ENCODE assay signal across 11 mouse cellular contexts in the genomic region with DNA sequence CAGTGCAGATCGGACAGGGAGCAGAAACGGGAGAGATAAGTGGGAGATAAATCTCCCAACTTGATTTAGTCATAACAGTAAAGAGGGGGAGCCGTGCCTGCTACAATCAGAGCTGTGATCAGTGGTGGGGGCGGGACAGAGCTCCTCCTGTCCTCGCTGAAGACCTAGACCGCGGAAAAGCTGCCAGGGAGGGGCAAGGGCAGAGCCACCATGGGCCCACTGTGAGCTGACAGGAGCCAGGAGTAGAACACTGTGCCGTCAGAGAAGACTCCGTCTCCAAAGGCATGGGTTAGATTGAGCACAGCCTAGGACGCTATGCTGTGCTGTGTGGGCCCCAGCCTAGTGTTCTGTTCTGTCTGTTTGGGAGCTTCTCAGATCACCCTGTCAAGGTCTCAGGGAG.
A peak's percentile ranks its signal among the peaks of the same experiment; 100 is the strongest.
DNase-seq lines count a peak whose midpoint lies in the region; ATAC-seq and TF ChIP-seq lines count a peak whose summit lies in the region.
"Had no signal": no experiment of that assay in that cellular context is flagged by ENCODE, and none has a peak within 500 bp of the region (broad histone marks: within the 10 kb centered on the region; RNA-seq: fewer than 3 reads in every experiment).

No protein-coding gene starts in this region.

- H3K36me3 ChIP-seq in heart, embryonic 10.5 days: no peaks in the 10 kb centered on the region
- no peaks in the 10 kb centered on the region for H3K36me3 ChIP-seq in heart, embryonic 12.5 days
- no peaks in the 10 kb centered on the region for H3K36me3 ChIP-seq in midbrain, embryonic 15.5 days (replicated peaks)
- no peaks in the 10 kb centered on the region for H3K36me3 ChIP-seq in midbrain, embryonic 10.5 days
- H3K36me3 ChIP-seq in forebrain, embryonic 16.5 days (ENCODE audit: control insufficient read depth, insufficient read depth): no peaks in the 10 kb centered on the region

- H3K9me3 ChIP-seq in heart, embryonic 10.5 days: no peaks in the 10 kb centered on the region
- no peaks in the 10 kb centered on the region for H3K9me3 ChIP-seq in heart, embryonic 12.5 days (replicated peaks)
- H3K9me3 ChIP-seq in midbrain, embryonic 15.5 days: no peaks in the 10 kb centered on the region
- H3K9me3 ChIP-seq in midbrain, embryonic 10.5 days (replicated peaks): no peaks in the 10 kb centered on the region
- no peaks in the 10 kb centered on the region for H3K9me3 ChIP-seq in forebrain, embryonic 16.5 days (ENCODE audit: control insufficient read depth, low read length)

- DNase-seq in heart, embryonic 10.5 days (ENCODE audit: low spot score): no peak
- DNase-seq in midbrain, embryonic 10.5 days (ENCODE audit: low spot score): no peak
- DNase-seq in cerebellum, postnatal 4 days (ENCODE audit: low spot score in 2 of 2): no peak
- DNase-seq in thymus, postnatal 4 days: no peak
- DNase-seq: heart, postnatal 10 days; lung, postnatal 14 days; thymus, adult 18-20 months had no signal

- ATAC-seq in heart, embryonic 12.5 days (ENCODE audit: insufficient number of reproducible peaks, low FRiP score): no peak
- 0 out of 2 replicates have a peak, but pooled peaks have one; percentile 61 for ATAC-seq in midbrain, embryonic 15.5 days (replicated peaks)
- peak; percentile 41 for ATAC-seq in forebrain, embryonic 16.5 days

- WGBS in heart, embryonic 10.5 days: 25% methylated on average over 10 of the region's 10 CpGs
- WGBS in heart, embryonic 12.5 days: 35% methylated on average over 10 of the region's 10 CpGs
- WGBS in midbrain, embryonic 15.5 days: 51% methylated on average over 10 of the region's 10 CpGs
- WGBS in midbrain, embryonic 10.5 days: 63% methylated on average over 10 of the region's 10 CpGs
- WGBS in forebrain, embryonic 16.5 days: 55% methylated on average over 10 of the region's 10 CpGs
- 31% methylated on average over 10 of the region's 10 CpGs for WGBS in olfactory bulb, adult 2 months

- H3K4me3 ChIP-seq in heart, embryonic 10.5 days: no peak overlapping the region
- H3K4me3 ChIP-seq in heart, embryonic 12.5 days: no peak overlapping the region
- no peak overlapping the region for H3K4me3 ChIP-seq in midbrain, embryonic 15.5 days
- H3K4me3 ChIP-seq in midbrain, embryonic 10.5 days: no peak overlapping the region
- H3K4me3 ChIP-seq in forebrain, embryonic 16.5 days (replicated peaks; ENCODE audit: low read length): no peak overlapping the region
- H3K4me3 ChIP-seq in olfactory bulb, adult 2 months (ENCODE audit: insufficient read depth, low read depth, low read length): no peak overlapping the region

- H3K4me1 ChIP-seq in heart, embryonic 10.5 days: peaks cover 29% of the 10 kb centered on the region
- H3K4me1 ChIP-seq in heart, embryonic 12.5 days (replicated peaks): peaks cover 27% of the 10 kb centered on the region
- H3K4me1 ChIP-seq in midbrain, embryonic 15.5 days: peaks cover 22% of the 10 kb centered on the region
- peaks cover 21% of the 10 kb centered on the region for H3K4me1 ChIP-seq in midbrain, embryonic 10.5 days
- peaks cover 21% of the 10 kb centered on the region for H3K4me1 ChIP-seq in forebrain, embryonic 16.5 days (replicated peaks; ENCODE audit: control insufficient read depth, insufficient read depth, low read length)
- peaks cover 39% of the 10 kb centered on the region for H3K4me1 ChIP-seq in olfactory bulb, adult 2 months (ENCODE audit: control insufficient read depth, insufficient read depth, low read length)

- no peak for TF ChIP-seq POLR2A in olfactory bulb, adult 2 months (IDR thresholded peaks at IDR 0.05; ENCODE audit: insufficient read depth, low read depth, low read length)

- H3K27me3 ChIP-seq in heart, embryonic 10.5 days (ENCODE audit: insufficient read depth, poor library complexity, severe bottlenecking): peaks cover 15% of the 10 kb centered on the region
- H3K27me3 ChIP-seq in heart, embryonic 12.5 days (replicated peaks): peaks cover 10% of the 10 kb centered on the region
- H3K27me3 ChIP-seq in midbrain, embryonic 15.5 days (replicated peaks): no peaks in the 10 kb centered on the region
- peaks cover 8% of the 10 kb centered on the region for H3K27me3 ChIP-seq in midbrain, embryonic 10.5 days (ENCODE audit: low read depth, poor library complexity, severe bottlenecking)
- no peaks in the 10 kb centered on the region for H3K27me3 ChIP-seq in forebrain, embryonic 16.5 days (replicated peaks; ENCODE audit: control insufficient read depth, insufficient read depth, low read length)

- H3K4me2 ChIP-seq in heart, embryonic 12.5 days: no peak overlapping the region
- H3K4me2 ChIP-seq in midbrain, embryonic 15.5 days: no peak overlapping the region
- H3K4me2 ChIP-seq in forebrain, embryonic 16.5 days (ENCODE audit: low read length): no peak overlapping the region

- no peak overlapping the region for H3K9ac ChIP-seq in heart, embryonic 12.5 days
- no peak overlapping the region for H3K9ac ChIP-seq in midbrain, embryonic 15.5 days
- no peak overlapping the region for H3K9ac ChIP-seq in forebrain, embryonic 16.5 days (replicated peaks; ENCODE audit: low read depth, low read length)

- H3K27ac ChIP-seq in heart, embryonic 10.5 days: 0 out of 2 replicates have a peak overlapping the region, but pooled peaks have one; percentile 47
- no peak overlapping the region for H3K27ac ChIP-seq in heart, embryonic 12.5 days (ENCODE audit: poor library complexity, severe bottlenecking)
- H3K27ac ChIP-seq in midbrain, embryonic 15.5 days: no peak overlapping the region
- no peak overlapping the region for H3K27ac ChIP-seq in midbrain, embryonic 10.5 days (replicated peaks)
- H3K27ac ChIP-seq in forebrain, embryonic 16.5 days (ENCODE audit: low read length): no peak overlapping the region
- 0 out of 2 replicates have a peak overlapping the region, but pooled peaks have one; percentile 16 for H3K27ac ChIP-seq in olfactory bulb, adult 2 months (ENCODE audit: insufficient read depth, low read depth, low read length)

- no peak for TF ChIP-seq CTCF in olfactory bulb, adult 2 months (IDR thresholded peaks at IDR 0.05; ENCODE audit: insufficient read depth, low read depth, low read length)

Comparison
In these comparisons a context has a peak if more than half of its experiments do, and no peak if none do; other contexts are left out.
1. H3K27ac ChIP-seq: peak in heart, embryonic 10.5 days (single experiment) and olfactory bulb, adult 2 months (single experiment); none in heart, embryonic 12.5 days (single experiment), midbrain, embryonic 15.5 days (single experiment), midbrain, embryonic 10.5 days (single experiment) and forebrain, embryonic 16.5 days (single experiment).